ENCODE assay signal across 20 mouse cellular contexts in the genomic region with DNA sequence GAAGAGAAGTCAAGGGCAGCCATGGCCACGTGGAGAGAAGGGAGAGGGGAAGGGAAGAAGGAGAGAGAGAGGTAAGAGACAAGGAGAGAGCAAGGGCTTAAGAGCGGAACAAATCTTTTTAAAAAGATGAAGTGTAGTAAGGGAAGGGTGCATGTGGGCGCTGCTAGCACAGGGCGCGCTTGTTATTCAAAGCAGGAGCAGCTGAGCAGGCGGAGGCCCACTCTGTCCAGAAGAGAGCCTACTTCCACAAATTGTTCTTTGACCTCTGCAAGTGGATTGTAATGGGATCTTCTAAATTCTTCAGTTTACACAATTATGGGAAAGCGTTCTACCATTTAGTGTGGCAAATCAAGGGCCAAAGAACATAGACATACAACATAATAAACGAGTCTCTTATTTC. TPM values are rescaled to one million over a fixed set of nuclear protein-coding genes. Genes with fewer than 3 reads are reported as not detected.
A peak's percentile ranks its signal among the peaks of the same experiment; 100 is the strongest.
DNase-seq lines count a peak whose midpoint lies in the region; ATAC-seq and TF ChIP-seq lines count a peak whose summit lies in the region.
"Had no signal": no experiment of that assay in that cellular context is flagged by ENCODE, and none has a peak within 500 bp of the region (broad histone marks: within the 10 kb centered on the region; RNA-seq: fewer than 3 reads in every experiment).

No protein-coding gene starts in this region.

- no peaks in the 10 kb centered on the region for H3K36me3 ChIP-seq in kidney, adult 2 months (ENCODE audit: control insufficient read depth, insufficient read depth, low read length)
- H3K36me3 ChIP-seq in lung, embryonic 14.5 days (ENCODE audit: insufficient read depth) = no peaks in the 10 kb centered on the region
- no peaks in the 10 kb centered on the region for H3K36me3 ChIP-seq in limb, embryonic 15.5 days
- H3K36me3 ChIP-seq: embryonic facial prominence, embryonic 13.5 days; hindbrain, embryonic 13.5 days; intestine, embryonic 15.5 days; liver, embryonic 12.5 days had no signal

- H3K9me3 ChIP-seq in lung, embryonic 14.5 days (ENCODE audit: low read depth, low read length) = no peaks in the 10 kb centered on the region
- no peaks in the 10 kb centered on the region for H3K9me3 ChIP-seq in limb, embryonic 15.5 days
- H3K9me3 ChIP-seq: embryonic facial prominence, embryonic 13.5 days; hindbrain, embryonic 13.5 days; intestine, embryonic 15.5 days; liver, embryonic 12.5 days had no signal

- no peak overlapping the region for H3K4me2 ChIP-seq in lung, embryonic 14.5 days
- no peak overlapping the region for H3K4me2 ChIP-seq in limb, embryonic 15.5 days
- H3K4me2 ChIP-seq: embryonic facial prominence, embryonic 13.5 days; hindbrain, embryonic 13.5 days; intestine, embryonic 15.5 days; liver, embryonic 12.5 days had no signal

- peaks cover 44% of the 10 kb centered on the region for H3K4me1 ChIP-seq in kidney, adult 2 months (ENCODE audit: control insufficient read depth, insufficient read depth, low read length)
- peaks cover 4% of the 10 kb centered on the region; the same call in 1 of the 2 replicates for H3K4me1 ChIP-seq in lung, embryonic 14.5 days (ENCODE audit: insufficient read depth)
- peaks cover 26% of the 10 kb centered on the region for H3K4me1 ChIP-seq in lung, adult 2 months (ENCODE audit: control insufficient read depth, insufficient read depth, low read length)
- peaks cover 11% of the 10 kb centered on the region for H3K4me1 ChIP-seq in limb, embryonic 15.5 days
- H3K4me1 ChIP-seq: hindbrain, embryonic 13.5 days had no signal

- H3K9ac ChIP-seq in lung, embryonic 14.5 days = no peak overlapping the region
- H3K9ac ChIP-seq in limb, embryonic 15.5 days = no peak overlapping the region
- H3K9ac ChIP-seq: embryonic facial prominence, embryonic 13.5 days; hindbrain, embryonic 13.5 days; intestine, embryonic 15.5 days; liver, embryonic 12.5 days had no signal

- H3K27ac ChIP-seq in kidney, adult 2 months (ENCODE audit: insufficient read depth, low read depth, low read length) = peak overlapping the region; percentile 35; the same call in 1 of the 2 replicates
- peak overlapping the region; percentile 50; the same call in 1 of the 2 replicates for H3K27ac ChIP-seq in lung, embryonic 14.5 days (ENCODE audit: low read depth)
- H3K27ac ChIP-seq in limb, embryonic 15.5 days = peak overlapping the region; percentile 50; the same call in 1 of the 2 replicates
- H3K27ac ChIP-seq: embryonic facial prominence, embryonic 13.5 days; hindbrain, embryonic 13.5 days; intestine, embryonic 15.5 days; liver, embryonic 12.5 days had no signal

- WGBS in kidney, adult 2 months = 69% methylated on average over 8 of the region's 8 CpGs
- WGBS in lung, embryonic 14.5 days = 75% methylated on average over 8 of the region's 8 CpGs
- WGBS in lung, adult 2 months = 53% methylated on average over 8 of the region's 8 CpGs
- 74% methylated on average over 8 of the region's 8 CpGs for WGBS in limb, embryonic 15.5 days

- no peak for TF ChIP-seq POLR2A in kidney, adult 2 months (IDR thresholded peaks at IDR 0.05; ENCODE audit: low read depth, low read length)
- TF ChIP-seq POLR2A in lung, adult 2 months (IDR thresholded peaks at IDR 0.05; ENCODE audit: borderline replicate concordance, extremely low read depth, low read depth, low read length) = no peak

- TF ChIP-seq CTCF in kidney, adult 2 months (conservative IDR thresholded peaks at IDR 0.05; ENCODE audit: insufficient read depth, insufficient read length, low read depth, low read length) = no peak
- TF ChIP-seq CTCF in lung, embryonic 14.5 days (IDR thresholded peaks at IDR 0.05; ENCODE audit: low read depth) = no peak
- TF ChIP-seq CTCF in lung, adult 2 months (IDR thresholded peaks at IDR 0.05; ENCODE audit: insufficient read depth, low read length) = no peak

- no peak overlapping the region for H3K4me3 ChIP-seq in kidney, adult 2 months (ENCODE audit: insufficient read depth, low read depth, low read length)
- no peak overlapping the region for H3K4me3 ChIP-seq in lung, embryonic 14.5 days (ENCODE audit: low read depth, low read length)
- no peak overlapping the region for H3K4me3 ChIP-seq in lung, adult 2 months (replicated peaks; ENCODE audit: extremely low read depth, low read depth, low read length)
- no peak overlapping the region for H3K4me3 ChIP-seq in limb, embryonic 15.5 days
- H3K4me3 ChIP-seq: embryonic facial prominence, embryonic 13.5 days; hindbrain, embryonic 13.5 days; intestine, embryonic 15.5 days; liver, embryonic 12.5 days had no signal

- no peak for ATAC-seq in lung, embryonic 14.5 days (ENCODE audit: insufficient read depth)
- no peak for ATAC-seq in limb, embryonic 15.5 days (ENCODE audit: insufficient number of reproducible peaks, low FRiP score, low TSS enrichment, low read depth)
- ATAC-seq in erythroid progenitor cell, adult 5-6 weeks (replicated peaks; ENCODE audit: low FRiP score, poor library complexity, severe bottlenecking) = no peak
- ATAC-seq: intestine, embryonic 15.5 days; liver, embryonic 12.5 days; midbrain, embryonic 16.5 days had no signal

- peak; percentile 9 for DNase-seq in adrenal gland, postnatal 10 days
- DNase-seq in adrenal gland, adult 8-10 months = no peak
- DNase-seq in kidney, adult 2 months = no peak
- no peak for DNase-seq in kidney, adult 18-20 months
- DNase-seq in lung, embryonic 14.5 days = no peak
- DNase-seq in lung, adult 2 months = no peak
- DNase-seq: cerebellum, adult 18-20 months; thymus, postnatal 25 days had no signal

- no peaks in the 10 kb centered on the region for H3K27me3 ChIP-seq in kidney, adult 2 months (replicated peaks; ENCODE audit: control insufficient read depth, insufficient read depth, low read length)
- H3K27me3 ChIP-seq in lung, embryonic 14.5 days (ENCODE audit: insufficient read depth, low read length) = no peaks in the 10 kb centered on the region
- no peaks in the 10 kb centered on the region for H3K27me3 ChIP-seq in limb, embryonic 15.5 days
- H3K27me3 ChIP-seq: embryonic facial prominence, embryonic 13.5 days; hindbrain, embryonic 13.5 days; intestine, embryonic 15.5 days; liver, embryonic 12.5 days had no signal

RNA-seq across cellular contexts. Expression of a gene that starts 8.2 kb away (rescaled TPM):
- under 1 TPM in 1 of 2 experiments, not detected in 1; 0.61 TPM for total RNA-seq in adrenal gland, postnatal 10 days (2021)
- total RNA-seq in adrenal gland, adult 8-10 months (2022) = not detected
- polyA plus RNA-seq in kidney, adult 2 months (2012; rRNA removed) = 0.20 TPM in 1 of 2 replicates, not detected in the other
- 0.89 and 1.2 TPM in 2 replicates for polyA plus RNA-seq in lung, embryonic 14.5 days (2014; fragmentation: Nextera tagmentation; extraction: Ambion mirVana)
- not detected in 2 replicates for polyA plus RNA-seq in lung, adult 2 months (2012; rRNA removed)
- polyA plus RNA-seq in limb, embryonic 15.5 days (2015; fragmentation: Nextera tagmentation; extraction: Ambion mirVana) = 0.82 and 1.2 TPM in 2 replicates
- not detected in 2 replicates for total RNA-seq in erythroid progenitor cell, adult 5-6 weeks (2015; ENCODE audit: low replicate concordance)
- total RNA-seq in erythroid progenitor cell, adult 5-6 weeks (2017; ENCODE audit: low replicate concordance) = not detected in 2 replicates
- total RNA-seq: common myeloid progenitor, adult 5-6 weeks; layer of hippocampus, postnatal 10 days; left cerebral cortex, postnatal 25 days; megakaryocyte progenitor cell, adult 5-6 weeks had no signal
- polyA plus RNA-seq: frontal cortex, adult 2 months had no signal

RNA-seq across cellular contexts. Expression of a gene that starts 10.8 kb away (rescaled TPM):
- 100 to 1,000 TPM; 601 to 945 TPM for total RNA-seq in adrenal gland, postnatal 10 days (2021)
- total RNA-seq in adrenal gland, adult 8-10 months (2022) = 100 to 1,000 TPM; 374 to 825 (median 652) TPM
- polyA plus RNA-seq in kidney, adult 2 months (2012; rRNA removed) = 514 and 518 TPM in 2 replicates
- polyA plus RNA-seq in lung, embryonic 14.5 days (2014; fragmentation: Nextera tagmentation; extraction: Ambion mirVana) = 77.2 and 96.5 TPM in 2 replicates
- polyA plus RNA-seq in lung, adult 2 months (2012; rRNA removed) = 687 and 806 TPM in 2 replicates
- 151 and 157 TPM in 2 replicates for polyA plus RNA-seq in limb, embryonic 15.5 days (2015; fragmentation: Nextera tagmentation; extraction: Ambion mirVana)
- total RNA-seq in erythroid progenitor cell, adult 5-6 weeks (2015; ENCODE audit: low replicate concordance) = 99.5 and 157 TPM in 2 replicates
- 59.8 and 70.0 TPM in 2 replicates for total RNA-seq in erythroid progenitor cell, adult 5-6 weeks (2017; ENCODE audit: low replicate concordance)

RNA-seq across cellular contexts. Expression of a gene that starts 25.4 kb away (rescaled TPM):
- total RNA-seq in adrenal gland, postnatal 10 days (2021) = 10 to 100 TPM; 29.3 to 34.3 TPM
- 10 to 100 TPM; 35.7 to 54.5 (median 40.0) TPM for total RNA-seq in adrenal gland, adult 8-10 months (2022)
- 14.5 and 15.3 TPM in 2 replicates for polyA plus RNA-seq in kidney, adult 2 months (2012; rRNA removed)
- 17.8 and 22.9 TPM in 2 replicates for polyA plus RNA-seq in lung, embryonic 14.5 days (2014; fragmentation: Nextera tagmentation; extraction: Ambion mirVana)
- polyA plus RNA-seq in lung, adult 2 months (2012; rRNA removed) = 18.3 and 21.3 TPM in 2 replicates
- 38.9 and 42.0 TPM in 2 replicates for polyA plus RNA-seq in limb, embryonic 15.5 days (2015; fragmentation: Nextera tagmentation; extraction: Ambion mirVana)
- total RNA-seq in erythroid progenitor cell, adult 5-6 weeks (2015; ENCODE audit: low replicate concordance) = 29.2 and 32.7 TPM in 2 replicates
- total RNA-seq in erythroid progenitor cell, adult 5-6 weeks (2017; ENCODE audit: low replicate concordance) = 20.9 and 63.7 TPM in 2 replicates

RNA-seq across cellular contexts. Expression of a gene that starts 27.8 kb away (rescaled TPM):
- under 1 TPM; 0.54 to 0.55 TPM for total RNA-seq in adrenal gland, postnatal 10 days (2021)
- total RNA-seq in adrenal gland, adult 8-10 months (2022) = 1 to 10 TPM; 1.1 to 2.3 (median 1.7) TPM
- polyA plus RNA-seq in kidney, adult 2 months (2012; rRNA removed) = 0.23 and 0.38 TPM in 2 replicates
- 2.0 and 2.5 TPM in 2 replicates for polyA plus RNA-seq in lung, embryonic 14.5 days (2014; fragmentation: Nextera tagmentation; extraction: Ambion mirVana)
- 0.27 and 0.44 TPM in 2 replicates for polyA plus RNA-seq in lung, adult 2 months (2012; rRNA removed)
- 1.9 and 2.7 TPM in 2 replicates for polyA plus RNA-seq in limb, embryonic 15.5 days (2015; fragmentation: Nextera tagmentation; extraction: Ambion mirVana)
- total RNA-seq in erythroid progenitor cell, adult 5-6 weeks (2015; ENCODE audit: low replicate concordance) = not detected in 2 replicates
- not detected in 2 replicates for total RNA-seq in erythroid progenitor cell, adult 5-6 weeks (2017; ENCODE audit: low replicate concordance)
- total RNA-seq: common myeloid progenitor, adult 5-6 weeks; megakaryocyte progenitor cell, adult 5-6 weeks had no signal

RNA-seq across cellular contexts. Expression of a gene that starts 32.3 kb away (rescaled TPM):
- total RNA-seq in adrenal gland, postnatal 10 days (2021) = 10 to 100 TPM; 33.3 to 42.6 TPM
- total RNA-seq in adrenal gland, adult 8-10 months (2022) = 10 to 100 TPM; 47.8 to 57.8 (median 54.5) TPM
- 7.7 and 9.6 TPM in 2 replicates for polyA plus RNA-seq in kidney, adult 2 months (2012; rRNA removed)
- 7.9 and 8.3 TPM in 2 replicates for polyA plus RNA-seq in lung, embryonic 14.5 days (2014; fragmentation: Nextera tagmentation; extraction: Ambion mirVana)
- 20.6 and 34.4 TPM in 2 replicates for polyA plus RNA-seq in lung, adult 2 months (2012; rRNA removed)
- polyA plus RNA-seq in limb, embryonic 15.5 days (2015; fragmentation: Nextera tagmentation; extraction: Ambion mirVana) = 7.7 and 9.4 TPM in 2 replicates
- total RNA-seq in erythroid progenitor cell, adult 5-6 weeks (2015; ENCODE audit: low replicate concordance) = not detected in 2 replicates
- total RNA-seq in erythroid progenitor cell, adult 5-6 weeks (2017; ENCODE audit: low replicate concordance) = 0.13 TPM in 1 of 2 replicates, not detected in the other
